Mouse (Mus musculus) urinary bladder, postnatal 4 days (tissue): ENCODE measurements around the gene Cops2.

ENCODE experiments used
- DNase-seq, 2 experiments: peaks; one replicate each; pipeline ENCODE4 v3.0.0; 2021 to 2022; ENCODE audit warnings: low spot score in 2 of 2

The Cops2 gene

GRCm38 (mm10) chr2:125858521-125859280 lies at the start of gene Cops2, which contains the start of gene Galk2:
Gene Cops2, minus strand, starts transcription at chr2:125859139.
Gene Galk2, plus strand, starts transcription at chr2:125859109.
- DNase-seq: peak; percentile 88 to 92

GRCm38 (mm10) chr2:125907580-125908255 lies 48.8 kb upstream of the Cops2 start:
- DNase-seq: no peak

GRCm38 (mm10) chr2:125906407-125907066 lies 47.6 kb upstream of the Cops2 start:
- DNase-seq: no peak

- no peak for DNase-seq
Measured at GRCm38 (mm10) chr2:125901426-125901825, 42.5 kb upstream of the Cops2 start.

GRCm38 (mm10) chr2:125900797-125901410 lies 42.0 kb upstream of the Cops2 start:
- no peak for DNase-seq

GRCm38 (mm10) chr2:125896355-125896754 lies 37.4 kb upstream of the Cops2 start:
- DNase-seq: no peak

GRCm38 (mm10) chr2:125895099-125895498 lies 36.2 kb upstream of the Cops2 start:
- no peak for DNase-seq

GRCm38 (mm10) chr2:125893096-125893495 lies 34.2 kb upstream of the Cops2 start:
- DNase-seq: no peak

- DNase-seq: no peak
Measured at GRCm38 (mm10) chr2:125885891-125886576, 27.1 kb upstream of the Cops2 start.

- no peak for DNase-seq
Measured at GRCm38 (mm10) chr2:125870159-125870558, 11.2 kb upstream of the Cops2 start.

- no peak for DNase-seq
Measured at GRCm38 (mm10) chr2:125868301-125868700, 9.4 kb upstream of the Cops2 start.

- DNase-seq: peak; percentile 53 to 70
Measured at GRCm38 (mm10) chr2:125866058-125866740, 7.3 kb upstream of the Cops2 start.

- no peak for DNase-seq
Measured at GRCm38 (mm10) chr2:125865585-125865984, 6.6 kb upstream of the Cops2 start.

- DNase-seq: no peak
Measured at GRCm38 (mm10) chr2:125864551-125864950, 5.6 kb upstream of the Cops2 start.

- no peak for DNase-seq
Measured at GRCm38 (mm10) chr2:125863799-125864198, 4.9 kb upstream of the Cops2 start.

GRCm38 (mm10) chr2:125857707-125858106 lies 1.2 kb downstream of the Cops2 start:
- DNase-seq: no peak

- no peak for DNase-seq
Measured at GRCm38 (mm10) chr2:125851237-125851636, 7.7 kb downstream of the Cops2 start.

GRCm38 (mm10) chr2:125838708-125839284 lies 20.1 kb downstream of the Cops2 start:
- DNase-seq: no peak

GRCm38 (mm10) chr2:125838091-125838490 lies 20.8 kb downstream of the Cops2 start:
- DNase-seq: no peak

GRCm38 (mm10) chr2:125829924-125830323 lies 29.0 kb downstream of the Cops2 start:
- no peak for DNase-seq

- no peak for DNase-seq
Measured at GRCm38 (mm10) chr2:125827898-125828297, 31.0 kb downstream of the Cops2 start.
